Mouse (Mus musculus): Measurements from ENCODE around the gene Tm9sf1.
A peak's percentile ranks its signal among the peaks of the same experiment; 100 is the strongest.

Tm9sf1 gene

GRCm38 (mm10) chr14:55590748-55591330 is 52.8 kb downstream of the Tm9sf1 start, which contains the start of gene Psme2:
Gene Psme2, minus strand, starts transcription at chr14:55591113.
- DNase-seq (ENCODE audit: low spot score), result peak; percentile 90

DNA sequence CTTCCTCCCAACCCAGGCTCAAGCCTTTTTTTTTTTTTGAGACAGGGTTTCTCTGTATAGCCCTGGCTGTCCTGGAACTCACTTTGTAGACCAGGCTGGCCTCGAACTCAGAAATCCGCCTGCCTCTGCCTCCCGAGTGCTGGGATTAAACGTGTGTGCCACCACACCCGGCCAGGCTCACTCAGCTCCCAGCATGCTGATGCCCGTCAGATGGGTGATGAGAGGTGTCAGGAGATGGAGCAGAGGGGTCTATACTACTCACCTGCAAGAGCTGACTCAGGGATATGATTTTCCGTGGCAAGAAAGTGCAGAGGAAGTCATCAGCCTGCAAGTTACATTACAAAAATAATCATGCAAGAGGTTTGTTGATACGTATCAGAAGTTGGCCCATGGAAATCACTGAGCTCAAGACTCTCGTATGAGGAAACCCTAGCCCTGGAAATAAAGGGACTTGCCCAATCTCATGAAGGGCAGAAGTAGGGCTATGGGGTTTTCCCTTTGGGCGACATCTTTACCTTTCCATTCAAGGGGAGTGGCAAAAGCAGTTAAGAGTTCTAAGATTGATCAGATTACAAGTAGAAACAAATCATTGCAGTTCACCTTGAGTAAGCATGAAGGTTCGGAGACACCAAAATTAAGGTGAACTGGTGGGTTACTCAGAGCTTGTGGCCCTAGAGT is 53.7 kb downstream of the Tm9sf1 start:
- DNase-seq (ENCODE audit: low spot score), result no peak

DNA sequence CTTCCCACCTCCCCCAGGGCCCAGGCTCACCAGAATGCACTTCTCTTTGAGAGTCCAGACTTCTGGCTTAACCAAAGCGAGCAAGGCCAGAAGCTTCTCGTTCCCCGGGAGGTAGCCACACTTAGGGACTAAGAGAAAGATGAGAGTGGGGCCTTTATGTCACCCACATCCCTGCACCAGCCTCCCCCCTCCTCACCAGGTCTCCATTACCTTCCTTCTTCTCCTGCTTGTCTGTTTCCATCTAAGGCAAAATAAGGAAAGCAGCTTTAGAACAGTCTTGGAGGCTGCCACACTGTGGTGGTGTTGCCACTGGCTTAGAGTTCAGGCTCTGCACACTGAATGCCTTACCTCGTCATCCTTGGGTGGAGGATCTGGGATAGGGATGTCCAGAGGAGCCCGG is 54.3 kb downstream of the Tm9sf1 start:
- DNase-seq (ENCODE audit: low spot score), result no peak

- no peak for DNase-seq (ENCODE audit: low spot score)
These were observed 57.5 kb downstream of the Tm9sf1 start for GRCm38 (mm10) chr14:55586149-55586548.
